In the genomic region with DNA sequence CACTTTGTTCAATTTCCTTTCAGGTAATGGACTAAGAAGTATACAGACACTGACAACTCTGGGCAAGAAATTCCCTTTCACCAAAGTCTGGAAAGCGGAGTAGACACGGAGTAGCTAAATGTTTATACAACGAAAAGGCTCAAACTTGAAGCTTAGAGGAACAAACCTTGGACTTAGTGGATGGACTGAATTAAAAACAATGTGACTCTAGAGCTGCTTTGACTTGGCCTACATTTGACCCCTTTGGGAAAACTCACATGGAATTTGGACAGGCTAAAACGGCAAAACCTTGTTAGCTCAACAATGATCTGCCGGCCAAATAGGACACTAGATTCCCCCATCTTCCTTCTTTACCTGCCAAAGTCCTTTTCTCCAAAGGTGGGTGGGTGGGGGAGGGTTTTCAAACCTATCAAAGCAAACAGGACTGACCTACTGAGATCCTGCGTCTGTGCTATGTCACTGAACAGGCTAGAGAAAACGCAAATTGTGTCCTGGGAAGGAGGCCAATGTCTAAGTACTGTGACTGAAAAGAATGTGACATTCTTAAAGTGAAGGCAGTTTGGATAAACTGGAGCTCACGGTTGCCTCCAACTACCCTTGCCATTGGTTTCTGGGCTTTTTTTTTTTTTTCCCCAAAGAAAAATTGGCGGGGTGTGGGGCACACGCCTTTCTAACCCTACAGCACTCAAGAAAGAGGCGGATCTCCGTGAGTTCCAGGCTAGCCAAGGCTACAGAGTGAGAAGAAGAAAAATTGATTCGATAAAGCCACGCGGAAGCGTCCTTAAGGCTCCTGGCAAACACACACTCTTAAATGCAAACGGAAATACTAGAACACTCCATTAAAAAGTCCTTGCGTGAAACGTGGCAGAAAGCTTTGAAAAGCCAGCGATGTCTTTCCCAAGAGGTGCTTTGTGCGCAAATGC, we compare ENCODE assay signal across 7 mouse cellular contexts. TPM values are rescaled to one million over a fixed set of nuclear protein-coding genes. Genes with fewer than 3 reads are reported as not detected.
A peak's percentile ranks its signal among the peaks of the same experiment; 100 is the strongest.
DNase-seq lines count a peak whose midpoint lies in the region; ATAC-seq and TF ChIP-seq lines count a peak whose summit lies in the region.

No protein-coding gene starts in this region.

- no peaks in the 10 kb centered on the region for H3K9me3 ChIP-seq in ES-E14 (ENCODE audit: control insufficient read depth, insufficient read depth, low read depth, low read length)
- no peaks in the 10 kb centered on the region for H3K9me3 ChIP-seq in heart, embryonic 16.5 days (replicated peaks; ENCODE audit: control insufficient read depth, low read length)
- H3K9me3 ChIP-seq in limb, embryonic 10.5 days (replicated peaks) = no peaks in the 10 kb centered on the region
- no peaks in the 10 kb centered on the region for H3K9me3 ChIP-seq in midbrain, embryonic 14.5 days (ENCODE audit: control insufficient read depth, low read length)

- peak overlapping the region; percentile 81 for H3K4me2 ChIP-seq in heart, embryonic 16.5 days (ENCODE audit: low read depth, low read length)
- peak overlapping the region; percentile 97 for H3K4me2 ChIP-seq in midbrain, embryonic 14.5 days (ENCODE audit: low read length)

- DNase-seq in ES-E14 (ENCODE audit: low read depth, low spot score) = no peak
- DNase-seq in brain, adult 2 months (ENCODE audit: low read depth, low spot score) = peak; percentile 66
- no peak for DNase-seq in limb, embryonic 10.5 days (ENCODE audit: low spot score)
- DNase-seq in midbrain, embryonic 14.5 days = peak; percentile 28
- no peak for DNase-seq in urinary bladder, postnatal 36 days (ENCODE audit: low spot score in 2 of 2)
- no peak for DNase-seq in spleen, postnatal 14 days (ENCODE audit: low spot score in 2 of 2)

- H3K36me3 ChIP-seq in ES-E14 (ENCODE audit: control insufficient read depth, insufficient read depth, low read length, poor library complexity, severe bottlenecking) = peaks cover 3% of the 10 kb centered on the region
- H3K36me3 ChIP-seq in heart, embryonic 16.5 days (ENCODE audit: control insufficient read depth, insufficient read depth) = no peaks in the 10 kb centered on the region
- peaks cover 18% of the 10 kb centered on the region for H3K36me3 ChIP-seq in limb, embryonic 10.5 days
- H3K36me3 ChIP-seq in midbrain, embryonic 14.5 days (ENCODE audit: control insufficient read depth, insufficient read depth, low read length) = no peaks in the 10 kb centered on the region

- peak overlapping the region; percentile 89 for H3K9ac ChIP-seq in ES-E14 (ENCODE audit: insufficient read depth, low read depth, low read length, poor library complexity, severe bottlenecking)
- peak overlapping the region; percentile 89 for H3K9ac ChIP-seq in heart, embryonic 16.5 days (ENCODE audit: low read length)
- peak overlapping the region; percentile 60; the same call in 1 of the 2 replicates for H3K9ac ChIP-seq in midbrain, embryonic 14.5 days (replicated peaks; ENCODE audit: low read length)

- peaks cover 0 to 15% of the 10 kb centered on the region in 2 experiments; a peak in 3 of 4 replicates for H3K4me1 ChIP-seq in ES-E14 (ENCODE audit: control insufficient read depth in 2 of 2, insufficient read depth in 2 of 2, low read length in 2 of 2, poor library complexity in 1 of 2)
- peaks cover 44% of the 10 kb centered on the region for H3K4me1 ChIP-seq in heart, embryonic 16.5 days (ENCODE audit: control insufficient read depth, insufficient read depth, low read length)
- peaks cover 31% of the 10 kb centered on the region for H3K4me1 ChIP-seq in limb, embryonic 10.5 days
- H3K4me1 ChIP-seq in midbrain, embryonic 14.5 days (ENCODE audit: control insufficient read depth, insufficient read depth, low read length) = peaks cover 10% of the 10 kb centered on the region; the same call in 1 of the 2 replicates

- 9% methylated on average over 21 of the region's 21 CpGs for WGBS in heart, embryonic 16.5 days
- WGBS in limb, embryonic 10.5 days = 17% methylated on average over 21 of the region's 21 CpGs
- 19% methylated on average over 21 of the region's 21 CpGs for WGBS in midbrain, embryonic 14.5 days

- ATAC-seq in heart, embryonic 16.5 days (replicated peaks; ENCODE audit: extremely low read depth, insufficient read depth, low FRiP score) = no peak; the same call in 1 of the 2 replicates
- no peak for ATAC-seq in midbrain, embryonic 14.5 days (ENCODE audit: low FRiP score, low TSS enrichment)

- H3K4me3 ChIP-seq in ES-E14 (ENCODE audit: insufficient read depth in 1 of 2, low read depth in 1 of 2, low read length in 2 of 2, poor library complexity in 1 of 2, severe bottlenecking in 1 of 2) = peak overlapping the region; percentile 88 to 92
- H3K4me3 ChIP-seq in heart, embryonic 16.5 days (ENCODE audit: low read length) = peak overlapping the region; percentile 73
- peak overlapping the region; percentile 73 for H3K4me3 ChIP-seq in limb, embryonic 10.5 days
- H3K4me3 ChIP-seq in midbrain, embryonic 14.5 days (replicated peaks; ENCODE audit: low read depth, low read length) = peak overlapping the region; percentile 78

- in situ Hi-C loops in ES-E14 (cut with MboI; ENCODE audit: low sequenced_read_pairs in 2 of 2, unreplicated experiment in 2 of 2) = no loop called here

- no peaks in the 10 kb centered on the region for H3K27me3 ChIP-seq in heart, embryonic 16.5 days (ENCODE audit: control insufficient read depth, insufficient read depth, low read length)
- no peaks in the 10 kb centered on the region for H3K27me3 ChIP-seq in limb, embryonic 10.5 days (ENCODE audit: low read depth, poor library complexity, severe bottlenecking)
- H3K27me3 ChIP-seq in midbrain, embryonic 14.5 days (ENCODE audit: control insufficient read depth, insufficient read depth, low read length) = no peaks in the 10 kb centered on the region

- peak overlapping the region; percentile 67; the same call in 1 of the 2 replicates for H3K27ac ChIP-seq in ES-E14 (ENCODE audit: insufficient read depth, low read depth, low read length, poor library complexity, severe bottlenecking)
- peak overlapping the region; percentile 98 for H3K27ac ChIP-seq in heart, embryonic 16.5 days (ENCODE audit: low read length)
- peak overlapping the region; percentile 87 for H3K27ac ChIP-seq in limb, embryonic 10.5 days
- H3K27ac ChIP-seq in midbrain, embryonic 14.5 days (replicated peaks; ENCODE audit: low read depth, low read length) = no peak overlapping the region

TF ChIP-seq in ES-E14, 5 proteins besides CTCF, POLR2A, EP300 and RAD21:
- no peak for TF ChIP-seq CHD2 (IDR thresholded peaks at IDR 0.05; ENCODE audit: low read depth, low read length)
- no peak for TF ChIP-seq ZNF384 (IDR thresholded peaks at IDR 0.05; ENCODE audit: low read depth, low read length)
- TF ChIP-seq HCFC1 (IDR thresholded peaks at IDR 0.05; ENCODE audit: borderline replicate concordance, insufficient read depth, low read length) = no peak
- no peak for TF ChIP-seq ZC3H11A (IDR thresholded peaks at IDR 0.05; ENCODE audit: borderline replicate concordance, low read depth, low read length)
- no peak for TF ChIP-seq MAFK (IDR thresholded peaks at IDR 0.05; ENCODE audit: insufficient read depth, low read depth, low read length)

RNA-seq across cellular contexts. Expression of a gene that starts 1.0 kb away (rescaled TPM):
- total RNA-seq in ES-E14 (2012; rRNA removed) = 8.5 and 11.6 TPM in 2 replicates
- 13.3 and 13.9 TPM in 2 replicates for polyA plus RNA-seq in heart, embryonic 16.5 days (2015; fragmentation: Nextera tagmentation; extraction: Ambion mirVana)
- polyA plus RNA-seq in limb, embryonic 10.5 days (2016; fragmentation: Nextera tagmentation; extraction: Ambion mirVana) = 10.4 and 12.0 TPM in 2 replicates
- polyA plus RNA-seq in midbrain, embryonic 14.5 days (2014; fragmentation: Nextera tagmentation; extraction: Ambion mirVana) = 4.1 and 5.2 TPM in 2 replicates

RNA-seq across cellular contexts. Expression of a gene that starts 1.5 kb away (rescaled TPM):
- total RNA-seq in ES-E14 (2012; rRNA removed) = 123 and 160 TPM in 2 replicates
- polyA plus RNA-seq in heart, embryonic 16.5 days (2015; fragmentation: Nextera tagmentation; extraction: Ambion mirVana) = 87.3 and 89.8 TPM in 2 replicates
- 129 and 149 TPM in 2 replicates for polyA plus RNA-seq in limb, embryonic 10.5 days (2016; fragmentation: Nextera tagmentation; extraction: Ambion mirVana)
- 102 and 107 TPM in 2 replicates for polyA plus RNA-seq in midbrain, embryonic 14.5 days (2014; fragmentation: Nextera tagmentation; extraction: Ambion mirVana)

Comparison
In these comparisons a context has a peak if more than half of its experiments do, and no peak if none do; other contexts are left out.
1. DNase-seq: peak in brain, adult 2 months (single experiment) and midbrain, embryonic 14.5 days (single experiment); none in ES-E14 (single experiment), limb, embryonic 10.5 days (single experiment), urinary bladder, postnatal 36 days (0 of 2) and spleen, postnatal 14 days (0 of 2).
2. Peak in every context shown above with its lines, with median percentiles within 50 percentile points of each other: H3K4me3 ChIP-seq and H3K9ac ChIP-seq.